Comparison of ENCODE assay signal across 15 mouse cellular contexts in genomic region chr13:47452186-47452760, GRCm38 (mm10).
A peak's percentile ranks its signal among the peaks of the same experiment; 100 is the strongest.
DNase-seq lines count a peak whose midpoint lies in the region; ATAC-seq and TF ChIP-seq lines count a peak whose summit lies in the region.
"Had no signal": no experiment of that assay in that cellular context is flagged by ENCODE, and none has a peak within 500 bp of the region (broad histone marks: within the 10 kb centered on the region; RNA-seq: fewer than 3 reads in every experiment).

No protein-coding gene starts in this region.

- no peak for ATAC-seq in kidney, postnatal 0 days (replicated peaks; ENCODE audit: low FRiP score, low read depth)
- ATAC-seq in hindbrain, embryonic 13.5 days (ENCODE audit: low FRiP score), result peak; percentile 32; the same call in 1 of the 2 replicates
- ATAC-seq in hindbrain, embryonic 16.5 days, result peak; percentile 48
- 0 out of 2 replicates have a peak, but pooled peaks have one; percentile 48 for ATAC-seq in neural tube, embryonic 12.5 days (ENCODE audit: low FRiP score, low read depth)

- H3K27ac ChIP-seq in kidney, postnatal 0 days, result no peak overlapping the region
- peak overlapping the region; percentile 86 for H3K27ac ChIP-seq in hindbrain, embryonic 13.5 days
- H3K27ac ChIP-seq in hindbrain, embryonic 16.5 days (ENCODE audit: low read depth, low read length), result peak overlapping the region; percentile 72
- H3K27ac ChIP-seq in neural tube, embryonic 12.5 days, result no peak overlapping the region
- H3K27ac ChIP-seq: layer of hippocampus, adult 2 months; liver, embryonic 14.5 days; lung, embryonic 15.5 days; macrophage had no signal

- peak; percentile 3 for DNase-seq in kidney, postnatal 0 days (ENCODE audit: low spot score)
- no peak for DNase-seq in kidney, adult 11 months
- no peak for DNase-seq in cerebellum, postnatal 36 days
- no peak for DNase-seq in thymus, postnatal 36 days
- DNase-seq: cerebellum, adult 8-10 months; heart, postnatal 14 days; thymus, postnatal 25 days had no signal

- no peaks in the 10 kb centered on the region for H3K9me3 ChIP-seq in kidney, postnatal 0 days (replicated peaks; ENCODE audit: low read length)
- H3K9me3 ChIP-seq in hindbrain, embryonic 13.5 days, result no peaks in the 10 kb centered on the region
- no peaks in the 10 kb centered on the region for H3K9me3 ChIP-seq in hindbrain, embryonic 16.5 days (ENCODE audit: control insufficient read depth, low read length)
- no peaks in the 10 kb centered on the region for H3K9me3 ChIP-seq in neural tube, embryonic 12.5 days
- H3K9me3 ChIP-seq: heart, embryonic 12.5 days; lung, embryonic 15.5 days had no signal

- no peaks in the 10 kb centered on the region for H3K27me3 ChIP-seq in kidney, postnatal 0 days (ENCODE audit: insufficient read depth, low read length)
- H3K27me3 ChIP-seq in hindbrain, embryonic 13.5 days, result no peaks in the 10 kb centered on the region
- H3K27me3 ChIP-seq in hindbrain, embryonic 16.5 days (replicated peaks; ENCODE audit: control insufficient read depth, insufficient read depth, low read length), result no peaks in the 10 kb centered on the region
- H3K27me3 ChIP-seq in neural tube, embryonic 12.5 days (replicated peaks), result no peaks in the 10 kb centered on the region
- H3K27me3 ChIP-seq: lung, embryonic 15.5 days had no signal

- TF ChIP-seq CTCF in kidney, postnatal 0 days (IDR thresholded peaks at IDR 0.05; ENCODE audit: low read depth), result no peak

- H3K9ac ChIP-seq in kidney, postnatal 0 days (ENCODE audit: low read depth, low read length), result no peak overlapping the region
- no peak overlapping the region for H3K9ac ChIP-seq in hindbrain, embryonic 13.5 days
- H3K9ac ChIP-seq in hindbrain, embryonic 16.5 days (ENCODE audit: low read depth, low read length), result peak overlapping the region; percentile 31
- H3K9ac ChIP-seq in neural tube, embryonic 12.5 days, result no peak overlapping the region
- H3K9ac ChIP-seq: heart, embryonic 12.5 days; liver, embryonic 14.5 days; lung, embryonic 15.5 days had no signal

- no peaks in the 10 kb centered on the region for H3K36me3 ChIP-seq in kidney, postnatal 0 days (ENCODE audit: insufficient read depth, low read length)
- no peaks in the 10 kb centered on the region for H3K36me3 ChIP-seq in hindbrain, embryonic 13.5 days
- H3K36me3 ChIP-seq in hindbrain, embryonic 16.5 days (ENCODE audit: control insufficient read depth, insufficient read depth, low read length), result no peaks in the 10 kb centered on the region
- no peaks in the 10 kb centered on the region for H3K36me3 ChIP-seq in neural tube, embryonic 12.5 days
- H3K36me3 ChIP-seq: heart, embryonic 12.5 days; lung, embryonic 15.5 days had no signal

- H3K4me3 ChIP-seq in kidney, postnatal 0 days (replicated peaks; ENCODE audit: low read depth, low read length), result no peak overlapping the region
- peak overlapping the region; percentile 18 for H3K4me3 ChIP-seq in hindbrain, embryonic 13.5 days
- H3K4me3 ChIP-seq in hindbrain, embryonic 16.5 days (ENCODE audit: low read length), result no peak overlapping the region; the same call in 1 of the 2 replicates
- no peak overlapping the region for H3K4me3 ChIP-seq in neural tube, embryonic 12.5 days
- H3K4me3 ChIP-seq: heart, embryonic 12.5 days; layer of hippocampus, adult 2 months; lung, embryonic 15.5 days had no signal

- 42% methylated on average over 17 of the region's 17 CpGs for WGBS in kidney, postnatal 0 days
- WGBS in hindbrain, embryonic 13.5 days, result 48% methylated on average over 17 of the region's 17 CpGs
- 48% methylated on average over 17 of the region's 17 CpGs for WGBS in hindbrain, embryonic 16.5 days
- 41% methylated on average over 17 of the region's 17 CpGs for WGBS in neural tube, embryonic 12.5 days

- no peaks in the 10 kb centered on the region for H3K4me1 ChIP-seq in kidney, postnatal 0 days (replicated peaks; ENCODE audit: insufficient read depth, low read length)
- H3K4me1 ChIP-seq in hindbrain, embryonic 13.5 days (replicated peaks), result peaks cover 5% of the 10 kb centered on the region; the same call in 1 of the 2 replicates
- H3K4me1 ChIP-seq in hindbrain, embryonic 16.5 days (ENCODE audit: control insufficient read depth, insufficient read depth, low read depth, low read length), result peaks cover 3% of the 10 kb centered on the region; the same call in 1 of the 2 replicates
- no peaks in the 10 kb centered on the region for H3K4me1 ChIP-seq in neural tube, embryonic 12.5 days
- H3K4me1 ChIP-seq: heart, embryonic 12.5 days; lung, embryonic 15.5 days had no signal

- H3K4me2 ChIP-seq in kidney, postnatal 0 days (ENCODE audit: low read length), result peak overlapping the region; percentile 19; the same call in 1 of the 2 replicates
- H3K4me2 ChIP-seq in hindbrain, embryonic 13.5 days, result peak overlapping the region; percentile 44
- H3K4me2 ChIP-seq in hindbrain, embryonic 16.5 days (ENCODE audit: low read length), result peak overlapping the region; percentile 46
- peak overlapping the region; percentile 45 for H3K4me2 ChIP-seq in neural tube, embryonic 12.5 days (replicated peaks)
- H3K4me2 ChIP-seq: heart, embryonic 12.5 days; lung, embryonic 15.5 days had no signal

Comparison
In these comparisons a context has a peak if more than half of its experiments do, and no peak if none do; other contexts are left out.
1. H3K27ac ChIP-seq: peak in hindbrain, embryonic 13.5 days (single experiment) and hindbrain, embryonic 16.5 days (single experiment); none in kidney, postnatal 0 days (single experiment) and neural tube, embryonic 12.5 days (single experiment).
2. Peak in every context shown above with its lines, with median percentiles within 50 percentile points of each other: H3K4me2 ChIP-seq.